Mouse (Mus musculus) brain, embryonic 14.5 days (tissue): ENCODE data around the gene Slc15a2.

Experiments
- CTCF ChIP-seq: fragments of 200-500 bp; IDR thresholded peaks from 2 replicates; pipeline ENCODE4 v1.5.1; 2012; ENCODE audit warnings: inconsistent platforms, mild to moderate bottlenecking, moderate library complexity, borderline replicate concordance; ENCODE audit not compliant: insufficient read depth, insufficient read length; ENCODE audit errors: extremely low read depth
- POLR2A ChIP-seq: fragments of 200-500 bp; IDR thresholded peaks from 2 replicates; pipeline ENCODE4 v1.6.1; 2012; ENCODE audit warnings: mild to moderate bottlenecking, inconsistent platforms, borderline replicate concordance; ENCODE audit not compliant: poor library complexity, insufficient read depth, insufficient read length, severe bottlenecking; ENCODE audit errors: extremely low read depth

- peak; percentile 70; the same call in 1 of the 2 replicates for TF ChIP-seq POLR2A
- TF ChIP-seq CTCF, result no peak
These were observed 43.5 kb upstream of the Slc15a2 start, which contains the start of gene Iqcb1 for GRCm38 (mm10) chr16:36828054-36828786.
